Mouse (Mus musculus) fat pad, adult 2 months (tissue): ENCODE results near the gene Syne4.

Experiments used
- DNase-seq: peaks from one replicate; pipeline ENCODE4 v3.0.0-alpha.2; 2011; ENCODE audit warnings: low read depth, low spot score; ENCODE audit errors: extremely low read depth

Gene Syne4

GRCm38 (mm10) chr7:30314721-30315155 is at the start of gene Syne4:
Syne4 (plus strand) TSS chr7:30314807.
- no peak for DNase-seq

GRCm38 (mm10) chr7:30265041-30265440 is 49.6 kb upstream of the Syne4 start:
- DNase-seq = no peak

DNA sequence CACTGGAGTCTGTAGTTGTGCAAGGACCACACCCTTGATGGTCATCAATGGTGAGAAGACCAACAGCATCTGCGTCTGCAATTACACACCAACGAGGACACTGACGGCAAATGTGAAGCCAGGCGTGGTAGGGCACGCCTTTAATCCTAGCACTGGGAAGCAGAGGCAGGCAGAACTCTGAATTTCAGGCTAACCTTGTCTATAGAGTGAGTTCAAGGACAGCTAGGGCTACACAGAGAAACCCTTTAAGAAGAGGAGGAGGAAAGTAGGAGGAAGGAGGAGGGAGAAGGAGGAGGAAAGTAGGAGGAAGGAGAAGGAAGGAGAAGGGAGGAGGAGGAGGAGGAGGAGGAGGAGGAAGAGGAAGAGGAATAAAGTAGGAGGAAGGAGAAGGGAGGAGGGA is 49.1 kb upstream of the Syne4 start:
- no peak for DNase-seq

- DNase-seq = no peak
Measured at GRCm38 (mm10) chr7:30265935-30266334, 48.7 kb upstream of the Syne4 start.

GRCm38 (mm10) chr7:30266780-30267179 is 47.8 kb upstream of the Syne4 start:
- DNase-seq = no peak

DNA sequence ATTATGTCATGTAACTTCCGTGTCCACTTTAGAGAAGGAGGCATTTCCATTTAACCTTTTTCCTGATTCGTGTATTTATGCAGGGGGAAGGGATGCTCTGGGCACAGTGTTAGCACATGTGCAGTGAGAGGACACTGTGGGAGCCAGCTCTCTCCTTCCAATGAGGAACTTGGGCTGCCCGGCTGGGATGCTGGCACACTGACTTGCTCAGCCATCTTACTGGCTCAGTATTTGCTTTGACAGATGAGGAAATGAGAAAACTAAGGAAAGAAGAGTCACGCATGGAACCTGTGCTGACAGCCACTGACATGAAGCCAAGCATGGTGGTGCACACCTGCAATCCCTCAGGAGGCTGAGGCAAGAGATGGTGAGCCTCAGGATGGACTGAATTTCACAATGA is 45.0 kb upstream of the Syne4 start:
- DNase-seq = no peak

- no peak for DNase-seq
Measured at GRCm38 (mm10) chr7:30274383-30274782, 40.2 kb upstream of the Syne4 start.

GRCm38 (mm10) chr7:30278911-30279310 is 35.7 kb upstream of the Syne4 start:
- DNase-seq = no peak

DNA sequence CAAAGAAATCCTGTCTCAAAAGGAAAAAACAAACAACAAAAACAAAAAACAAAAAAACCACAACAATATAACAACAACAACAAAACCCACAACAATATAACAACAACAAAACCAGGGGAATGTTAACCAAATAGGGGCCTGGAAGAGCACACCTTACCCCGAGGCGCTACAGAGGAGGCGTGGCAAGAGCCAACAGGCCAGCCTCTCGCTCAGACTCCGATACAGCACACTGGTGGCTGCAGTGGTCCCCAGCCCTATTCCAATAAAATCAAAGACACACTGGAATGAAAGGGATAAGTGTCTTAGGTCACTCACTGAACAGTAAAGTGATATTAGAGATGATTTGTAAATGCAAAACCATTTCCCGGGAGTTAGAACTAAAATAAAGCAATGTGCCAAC is 35.1 kb upstream of the Syne4 start:
- DNase-seq = no peak

DNA sequence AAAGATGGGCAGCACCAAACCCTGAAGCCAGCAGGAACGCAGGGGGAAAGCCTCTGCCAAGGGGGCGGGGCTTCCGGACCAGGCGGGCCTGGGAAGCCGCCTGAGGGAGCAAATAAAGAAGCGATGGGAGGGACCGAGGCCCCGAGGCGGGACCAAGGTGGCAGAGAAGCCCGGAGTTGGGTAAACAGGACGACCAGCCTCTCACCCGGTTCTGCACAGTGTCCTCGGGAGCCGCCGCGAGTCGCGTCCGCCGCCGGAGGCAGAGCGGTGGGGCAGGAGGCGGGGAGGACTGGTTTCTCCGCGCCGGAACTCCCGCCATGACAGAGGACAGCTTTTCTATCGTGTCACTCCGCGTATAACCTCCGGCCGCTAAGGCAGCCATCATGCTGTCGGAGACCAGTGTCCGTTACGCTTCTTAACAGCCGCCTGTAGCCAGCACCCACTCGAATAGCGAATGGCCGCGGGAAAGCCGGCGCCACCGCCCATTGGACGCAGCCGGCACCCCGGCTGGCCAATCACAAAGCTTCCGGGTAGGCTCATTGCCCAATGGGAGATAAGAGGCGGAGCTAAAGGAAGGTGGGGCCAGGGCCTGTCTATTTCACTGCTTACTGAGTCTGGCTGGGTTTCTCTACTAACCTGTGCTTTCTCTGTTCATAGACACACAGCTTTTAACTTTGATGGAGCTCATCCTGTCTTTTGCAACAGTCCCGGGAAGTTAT is 34.5 kb upstream of the Syne4 start, which contains the start of the genes Thap8 and Wdr62:
Thap8 (plus strand) TSS at position 144 of the 719 bp plus-strand sequence.
Wdr62 (minus strand) TSS at position 469 of the 719 bp plus-strand sequence.
- DNase-seq = peak; percentile 25

DNA sequence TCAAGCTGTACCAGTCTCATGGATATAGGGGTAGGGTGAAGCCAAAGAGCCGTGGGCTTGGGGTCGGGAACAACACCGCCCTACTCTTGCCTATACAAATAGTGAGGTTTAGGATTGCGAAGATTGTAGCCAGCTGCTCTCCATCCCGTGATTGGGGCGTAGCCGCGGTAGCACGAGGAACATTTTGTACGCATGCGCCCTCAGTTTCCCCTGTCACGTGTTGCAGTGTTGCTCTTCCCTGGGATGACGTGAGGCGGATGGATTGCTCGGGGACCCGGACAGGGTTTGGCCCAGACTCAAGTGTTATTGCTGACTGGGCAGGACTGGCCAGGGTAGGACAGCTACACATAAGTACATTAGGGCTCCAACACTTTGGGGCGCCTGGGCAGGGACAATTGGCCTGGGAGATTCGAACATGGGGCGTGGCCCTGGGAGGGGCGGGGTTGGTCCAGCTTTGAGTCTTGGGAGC is 33.9 kb upstream of the Syne4 start:
- DNase-seq = peak; percentile 19

DNA sequence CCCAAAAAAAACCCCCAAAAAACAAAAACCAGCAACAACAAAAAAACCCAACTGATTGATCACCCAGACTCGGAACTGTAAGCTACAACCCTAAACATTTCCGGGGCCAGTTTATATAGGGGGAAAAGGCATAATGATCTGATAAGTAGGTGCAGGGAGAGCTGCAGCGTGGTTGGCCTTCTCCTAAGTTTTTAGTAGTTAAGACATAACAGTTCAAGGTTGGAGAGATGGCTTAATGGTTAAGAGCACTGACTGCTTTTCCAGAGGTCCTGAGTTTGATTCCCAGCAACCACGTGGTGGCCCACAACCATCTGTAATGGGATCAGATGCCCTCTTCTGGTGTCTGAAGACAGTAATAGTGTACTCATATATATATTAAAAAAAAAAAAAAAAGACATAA is 33.1 kb upstream of the Syne4 start:
- no peak for DNase-seq

- no peak for DNase-seq
Measured at GRCm38 (mm10) chr7:30282740-30283139, 31.9 kb upstream of the Syne4 start.

- no peak for DNase-seq
Measured at GRCm38 (mm10) chr7:30286701-30287410, 27.8 kb upstream of the Syne4 start.

DNA sequence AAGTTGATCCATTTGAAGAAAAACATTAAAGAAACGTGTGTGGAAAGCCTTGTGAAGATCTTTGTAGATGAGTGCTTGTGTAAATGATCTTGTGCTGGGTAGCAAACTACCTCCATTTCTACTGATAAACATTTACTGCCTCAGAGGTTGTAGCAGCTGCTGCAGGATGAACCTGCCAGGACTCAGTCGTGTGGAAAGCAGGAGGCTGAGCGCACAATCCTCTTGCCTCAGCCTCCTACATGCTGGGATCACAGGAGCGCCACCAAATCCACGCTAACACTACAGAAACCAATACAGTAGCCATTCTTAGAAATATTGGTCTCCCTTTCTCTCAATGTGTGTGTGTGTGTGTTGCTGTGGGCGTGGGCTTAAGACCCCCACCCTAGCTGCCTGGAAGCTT is 26.6 kb upstream of the Syne4 start:
- no peak for DNase-seq

DNA sequence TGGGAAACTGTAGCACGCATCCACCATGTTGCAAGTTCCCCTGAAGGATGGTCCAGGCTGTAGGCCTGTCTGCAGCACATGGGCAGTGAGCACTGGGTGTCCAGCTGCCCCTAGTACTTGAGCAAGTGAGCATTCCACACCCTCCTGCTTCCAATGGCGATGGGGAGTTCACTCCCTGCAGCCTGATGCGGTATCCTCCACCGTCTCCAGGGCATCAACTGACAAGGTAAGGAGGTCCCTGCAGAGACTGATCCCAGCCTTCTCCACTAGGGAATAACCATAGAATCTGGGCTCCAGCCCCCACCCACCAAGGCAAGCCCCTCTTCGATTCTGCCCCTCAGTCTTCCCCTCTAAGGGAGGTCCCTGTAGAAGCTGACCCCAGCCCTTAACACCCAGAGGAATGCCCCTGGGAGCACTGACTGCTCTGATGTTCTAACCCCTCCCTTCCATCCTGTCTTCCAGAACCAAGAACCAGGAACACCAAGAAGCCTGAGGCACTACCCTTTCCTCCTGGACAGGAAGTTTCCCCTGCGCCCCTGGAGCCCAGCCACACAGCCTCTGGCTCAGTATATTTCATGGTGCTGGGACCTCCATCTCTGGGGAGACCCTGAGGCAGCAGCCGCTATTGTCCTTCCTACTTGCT is 25.4 kb upstream of the Syne4 start:
- no peak for DNase-seq

DNA sequence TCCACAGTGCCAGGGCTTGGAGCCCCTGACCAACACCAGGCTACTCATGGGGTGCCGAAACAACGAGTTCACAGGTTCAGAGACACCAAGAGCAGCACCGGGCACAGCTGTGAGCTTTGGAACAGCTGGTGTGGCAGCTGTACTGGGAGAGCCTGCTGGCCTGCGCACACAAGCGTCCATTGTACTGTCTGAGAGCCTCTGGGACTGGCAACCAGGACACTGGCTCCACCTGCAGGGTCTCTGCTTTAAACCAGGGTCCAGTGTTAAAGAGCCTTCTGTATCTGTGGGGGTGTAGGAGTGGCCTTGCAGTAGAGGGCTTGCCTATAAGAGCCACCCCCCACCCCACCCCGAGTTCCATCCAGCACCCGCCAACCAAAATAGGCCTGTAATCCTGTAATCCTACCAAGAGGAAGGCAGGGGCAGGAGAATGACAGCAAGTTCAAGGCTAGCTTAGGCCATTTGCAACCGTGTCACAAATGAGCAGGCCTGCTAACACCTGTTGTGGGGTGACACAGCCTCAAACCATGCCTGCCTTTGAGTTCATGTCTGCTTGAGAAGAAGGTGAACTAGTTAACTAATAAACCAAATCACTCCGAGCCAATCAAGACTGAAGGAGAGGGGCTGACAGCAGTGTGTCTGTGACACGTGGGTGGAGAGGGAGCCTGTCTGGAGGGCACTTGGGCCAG is 24.8 kb upstream of the Syne4 start:
- DNase-seq = no peak

GRCm38 (mm10) chr7:30291215-30292131 is 23.1 kb upstream of the Syne4 start, which contains the start of gene Clip3:
Clip3 (plus strand) TSS chr7:30291728.
- DNase-seq = no peak

- no peak for DNase-seq
Measured at GRCm38 (mm10) chr7:30293795-30294194, 20.8 kb upstream of the Syne4 start.

GRCm38 (mm10) chr7:30294296-30294695 is 20.3 kb upstream of the Syne4 start:
- DNase-seq = no peak
